ENCODE assay signal across 17 mouse cellular contexts in genomic region chr11:114070131-114070530, GRCm38 (mm10). TPM values are rescaled to one million over a fixed set of nuclear protein-coding genes. Genes with fewer than 3 reads are reported as not detected.
DNase-seq lines count a peak whose midpoint lies in the region.
"Had no signal": no experiment of that assay in that cellular context is flagged by ENCODE, and none has a peak within 500 bp of the region (broad histone marks: within the 10 kb centered on the region; RNA-seq: fewer than 3 reads in every experiment).

No protein-coding gene starts in this region.

- peak; percentile 58 for DNase-seq in layer of hippocampus, adult 9-11 months
- no peak for DNase-seq in layer of hippocampus, adult 8-10 months (ENCODE audit: low spot score in 2 of 2)
- DNase-seq in retina, postnatal 1 day, result peak; percentile 18
- no peak for DNase-seq in retina, embryonic 14.5 days (ENCODE audit: low spot score)
- DNase-seq in ES-CJ7 (ENCODE audit: low read depth, low spot score) (peak; percentile 23), R1 (ENCODE audit: low read depth, low spot score) (peak; percentile 14)
- no peak for DNase-seq in urinary bladder, postnatal 10 days (ENCODE audit: low spot score)
- no peak for DNase-seq in adrenal gland, adult 2 months
- DNase-seq: adrenal gland, adult 8-10 months; adrenal gland, postnatal 36 days; cerebellum, adult 11-12 months; cerebellum, adult 9-10 months; cerebellum, postnatal 25 days; heart, adult 18-20 months; heart, postnatal 10 days; heart, postnatal 4 days had no signal

RNA-seq across cellular contexts. Expression of gene Sdk2, which starts 3.3 kb away (rescaled TPM):
- total RNA-seq in layer of hippocampus, adult 8-10 months (2022), result 10 to 100 TPM; 16.1 to 22.7 (median 21.2) TPM
- total RNA-seq in adrenal gland, adult 2 months (2021), result 1 to 10 TPM; 2.9 to 3.5 TPM
- polyA plus RNA-seq in adrenal gland, adult 2 months (2012; rRNA removed), result 1.1 and 1.4 TPM in 2 replicates
- polyA plus RNA-seq: G1E had no signal

Comparison
In these comparisons a context has a peak if more than half of its experiments do, and no peak if none do; other contexts are left out.
1. DNase-seq: peak in layer of hippocampus, adult 9-11 months (single experiment), retina, postnatal 1 day (single experiment), ES-CJ7 (single experiment) and R1 (single experiment); none in layer of hippocampus, adult 8-10 months (0 of 2), retina, embryonic 14.5 days (single experiment), urinary bladder, postnatal 10 days (single experiment) and adrenal gland, adult 2 months (single experiment).